In the genomic region with DNA sequence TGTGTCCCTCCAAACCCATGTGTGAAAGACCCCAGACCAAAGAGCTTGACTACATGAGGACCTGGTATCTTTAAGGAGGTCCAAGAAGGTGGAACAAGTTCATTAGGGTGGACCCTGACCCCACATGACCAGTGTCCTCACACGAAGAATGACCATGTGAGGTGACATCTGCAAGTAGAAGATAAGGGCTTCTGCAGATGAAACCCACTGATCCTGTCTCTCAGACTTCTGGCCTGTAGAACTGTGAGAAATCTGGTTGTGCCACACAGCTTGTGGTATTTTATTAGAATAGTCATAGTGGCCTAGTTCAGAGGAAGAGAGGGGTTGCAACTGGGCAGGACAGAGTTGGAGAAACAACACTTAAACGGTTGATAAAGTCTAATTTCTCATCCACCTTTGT, we compare ENCODE assay signal across 22 mouse cellular contexts.
"Had no signal": no experiment of that assay in that cellular context is flagged by ENCODE, and none has a peak within 500 bp of the region (broad histone marks: within the 10 kb centered on the region; RNA-seq: fewer than 3 reads in every experiment).

No protein-coding gene starts in this region.

- DNase-seq: lung, adult 2 months; lung, postnatal 14 days; lung, postnatal 36 days; midbrain, embryonic 14.5 days; retina, postnatal 1 day; right cerebral cortex, adult 18-20 months; right cerebral cortex, postnatal 25 days; right cerebral cortex, postnatal 4 days; spleen, adult 18-20 months; thymus, adult 18-20 months; thymus, postnatal 14 days; thymus, postnatal 36 days had no signal

- H3K9ac ChIP-seq: lung, embryonic 15.5 days; midbrain, embryonic 12.5 days; neural tube, embryonic 13.5 days; neural tube, embryonic 15.5 days had no signal

- ATAC-seq: lung, postnatal 0 days; midbrain, embryonic 16.5 days had no signal

- H3K36me3 ChIP-seq: lung, embryonic 15.5 days; midbrain, embryonic 10.5 days; midbrain, embryonic 12.5 days; neural tube, embryonic 13.5 days; neural tube, embryonic 15.5 days had no signal

- H3K4me2 ChIP-seq: lung, embryonic 15.5 days; midbrain, embryonic 12.5 days; neural tube, embryonic 13.5 days; neural tube, embryonic 15.5 days had no signal

- H3K27ac ChIP-seq: lung, embryonic 15.5 days; macrophage; midbrain, embryonic 10.5 days; midbrain, embryonic 12.5 days; neural tube, embryonic 13.5 days; neural tube, embryonic 15.5 days had no signal

- H3K27me3 ChIP-seq: lung, embryonic 15.5 days; midbrain, embryonic 12.5 days; neural tube, embryonic 13.5 days; neural tube, embryonic 15.5 days had no signal

- H3K9me3 ChIP-seq: lung, embryonic 15.5 days; midbrain, embryonic 10.5 days; midbrain, embryonic 12.5 days; neural tube, embryonic 13.5 days; neural tube, embryonic 15.5 days had no signal

- H3K4me3 ChIP-seq: lung, embryonic 15.5 days; megakaryocyte, embryonic 14.5 days; midbrain, embryonic 10.5 days; midbrain, embryonic 12.5 days; myocyte; neural tube, embryonic 13.5 days; neural tube, embryonic 15.5 days had no signal

- H3K4me1 ChIP-seq: lung, embryonic 15.5 days; megakaryocyte, embryonic 14.5 days; midbrain, embryonic 12.5 days had no signal
